Comparison of ENCODE assay signal across 15 mouse cellular contexts in genomic region chr3:117861977-117862434, GRCm38 (mm10). TPM values are rescaled to one million over a fixed set of nuclear protein-coding genes. Genes with fewer than 3 reads are reported as not detected.
DNase-seq lines count a peak whose midpoint lies in the region; ATAC-seq lines count a peak whose summit lies in the region.
"Had no signal": no experiment of that assay in that cellular context is flagged by ENCODE, and none has a peak within 500 bp of the region (broad histone marks: within the 10 kb centered on the region; RNA-seq: fewer than 3 reads in every experiment).

No protein-coding gene starts in this region.

- intact Hi-C loops in heart, postnatal 25 days (cut with DNase I), result no loop called here

- H3K9me3 ChIP-seq in intestine, embryonic 16.5 days (ENCODE audit: control insufficient read depth, low read length), result peaks cover 7% of the 10 kb centered on the region; the same call in 1 of the 2 replicates
- 0 out of 2 replicates have a peak, but pooled peaks cover 5% of the 10 kb centered on the region for H3K9me3 ChIP-seq in kidney, embryonic 14.5 days (ENCODE audit: control insufficient read depth, low read length)
- no peaks in the 10 kb centered on the region for H3K9me3 ChIP-seq in liver, embryonic 15.5 days (replicated peaks)
- 0 out of 2 replicates have a peak, but pooled peaks cover 4% of the 10 kb centered on the region for H3K9me3 ChIP-seq in hindbrain, embryonic 13.5 days

- peaks cover 7% of the 10 kb centered on the region for H3K36me3 ChIP-seq in intestine, embryonic 16.5 days (ENCODE audit: control insufficient read depth, insufficient read depth, low read length)
- H3K36me3 ChIP-seq in kidney, embryonic 14.5 days (ENCODE audit: control insufficient read depth, insufficient read depth, low read length), result no peaks in the 10 kb centered on the region
- H3K36me3 ChIP-seq in liver, embryonic 15.5 days (replicated peaks), result no peaks in the 10 kb centered on the region
- no peaks in the 10 kb centered on the region for H3K36me3 ChIP-seq in hindbrain, embryonic 13.5 days

- H3K4me1 ChIP-seq in intestine, embryonic 16.5 days (ENCODE audit: control insufficient read depth, insufficient read depth, low read length), result peaks cover 14% of the 10 kb centered on the region
- H3K4me1 ChIP-seq in kidney, embryonic 14.5 days (ENCODE audit: control insufficient read depth, insufficient read depth, low read length), result no peaks in the 10 kb centered on the region
- H3K4me1 ChIP-seq in liver, embryonic 15.5 days (replicated peaks), result no peaks in the 10 kb centered on the region
- H3K4me1 ChIP-seq in hindbrain, embryonic 13.5 days (replicated peaks), result no peaks in the 10 kb centered on the region
- H3K4me1 ChIP-seq: forebrain, embryonic 13.5 days had no signal

- ATAC-seq in intestine, embryonic 16.5 days, result peak; percentile 51
- peak; percentile 68; the same call in 1 of the 2 replicates for ATAC-seq in kidney, embryonic 14.5 days (ENCODE audit: low FRiP score, low TSS enrichment)
- ATAC-seq in liver, embryonic 15.5 days (ENCODE audit: insufficient read depth), result peak; percentile 42; the same call in 1 of the 2 replicates
- ATAC-seq in hindbrain, embryonic 13.5 days (ENCODE audit: low FRiP score), result no peak
- ATAC-seq: CD4-positive, CD25-positive, alpha-beta regulatory T cell, adult 4 months; forebrain, embryonic 13.5 days had no signal

- no peaks in the 10 kb centered on the region for H3K27me3 ChIP-seq in intestine, embryonic 16.5 days (replicated peaks; ENCODE audit: control insufficient read depth, insufficient read depth, low read length)
- no peaks in the 10 kb centered on the region for H3K27me3 ChIP-seq in kidney, embryonic 14.5 days (ENCODE audit: control insufficient read depth, insufficient read depth, low read length)
- H3K27me3 ChIP-seq in liver, embryonic 15.5 days, result no peaks in the 10 kb centered on the region
- no peaks in the 10 kb centered on the region for H3K27me3 ChIP-seq in hindbrain, embryonic 13.5 days
- H3K27me3 ChIP-seq: forebrain, embryonic 13.5 days had no signal

- H3K4me2 ChIP-seq in intestine, embryonic 16.5 days (ENCODE audit: low read depth, low read length), result no peak overlapping the region
- no peak overlapping the region for H3K4me2 ChIP-seq in kidney, embryonic 14.5 days (replicated peaks; ENCODE audit: low read depth, low read length)
- no peak overlapping the region for H3K4me2 ChIP-seq in liver, embryonic 15.5 days
- no peak overlapping the region for H3K4me2 ChIP-seq in hindbrain, embryonic 13.5 days
- H3K4me2 ChIP-seq: forebrain, embryonic 13.5 days; heart, embryonic 11.5 days had no signal

- WGBS in intestine, embryonic 16.5 days, result 61% methylated on average over 6 of the region's 6 CpGs
- WGBS in kidney, embryonic 14.5 days, result 57% methylated on average over 6 of the region's 6 CpGs
- 56% methylated on average over 6 of the region's 6 CpGs for WGBS in liver, embryonic 15.5 days (ENCODE audit: insufficient replicate concordance)
- 83% methylated on average over 6 of the region's 6 CpGs for WGBS in hindbrain, embryonic 13.5 days

- H3K27ac ChIP-seq in intestine, embryonic 16.5 days (ENCODE audit: low read length), result peak overlapping the region; percentile 54; the same call in 1 of the 2 replicates
- no peak overlapping the region for H3K27ac ChIP-seq in kidney, embryonic 14.5 days (ENCODE audit: low read depth, low read length)
- no peak overlapping the region for H3K27ac ChIP-seq in liver, embryonic 15.5 days (replicated peaks)
- H3K27ac ChIP-seq in hindbrain, embryonic 13.5 days, result no peak overlapping the region
- H3K27ac ChIP-seq: forebrain, embryonic 13.5 days; left cerebral cortex, adult 2 months had no signal

- peak; percentile 36 for DNase-seq in lung, postnatal 25 days (ENCODE audit: low spot score)
- no peak for DNase-seq in gastrocnemius, adult 8-10 months (ENCODE audit: low spot score in 2 of 2)
- DNase-seq in heart, postnatal 25 days (ENCODE audit: low spot score), result no peak
- no peak for DNase-seq in layer of hippocampus, adult 9-11 months
- DNase-seq: right cerebral cortex, postnatal 14 days; thymus, postnatal 25 days had no signal

- no peak overlapping the region for H3K4me3 ChIP-seq in intestine, embryonic 16.5 days (ENCODE audit: low read length)
- H3K4me3 ChIP-seq in kidney, embryonic 14.5 days (ENCODE audit: low read length), result no peak overlapping the region
- no peak overlapping the region for H3K4me3 ChIP-seq in liver, embryonic 15.5 days (replicated peaks)
- no peak overlapping the region for H3K4me3 ChIP-seq in hindbrain, embryonic 13.5 days
- H3K4me3 ChIP-seq: forebrain, embryonic 13.5 days; left cerebral cortex, adult 2 months; myocyte had no signal

- no peak overlapping the region for H3K9ac ChIP-seq in intestine, embryonic 16.5 days (ENCODE audit: low read depth, low read length)
- no peak overlapping the region for H3K9ac ChIP-seq in kidney, embryonic 14.5 days (ENCODE audit: low read depth, low read length)
- no peak overlapping the region for H3K9ac ChIP-seq in liver, embryonic 15.5 days
- no peak overlapping the region for H3K9ac ChIP-seq in hindbrain, embryonic 13.5 days
- H3K9ac ChIP-seq: forebrain, embryonic 13.5 days had no signal

RNA-seq across cellular contexts. Expression of gene Snx7, which starts 6.7 kb away (rescaled TPM):
- 85.6 and 88.5 TPM in 2 replicates for polyA plus RNA-seq in intestine, embryonic 16.5 days (2015; fragmentation: Nextera tagmentation; extraction: Ambion mirVana)
- 35.9 and 47.3 TPM in 2 replicates for polyA plus RNA-seq in kidney, embryonic 14.5 days (2014; fragmentation: Nextera tagmentation; extraction: Ambion mirVana)
- 11.9 and 12.3 TPM in 2 replicates for polyA plus RNA-seq in liver, embryonic 15.5 days (2015; fragmentation: Nextera tagmentation; extraction: Ambion mirVana)
- total RNA-seq in gastrocnemius, adult 8-10 months (2022), result 1 to 10 TPM; 1.0 to 2.2 (median 1.5) TPM
- total RNA-seq in heart, postnatal 25 days (2021), result 1 to 10 TPM; 6.2 to 7.4 TPM
- 10.1 and 10.7 TPM in 2 replicates for polyA plus RNA-seq in hindbrain, embryonic 13.5 days (2015; fragmentation: Nextera tagmentation; extraction: Ambion mirVana)
